Mouse (Mus musculus): Measurements from ENCODE around the gene Ctnnbip1.

DNA sequence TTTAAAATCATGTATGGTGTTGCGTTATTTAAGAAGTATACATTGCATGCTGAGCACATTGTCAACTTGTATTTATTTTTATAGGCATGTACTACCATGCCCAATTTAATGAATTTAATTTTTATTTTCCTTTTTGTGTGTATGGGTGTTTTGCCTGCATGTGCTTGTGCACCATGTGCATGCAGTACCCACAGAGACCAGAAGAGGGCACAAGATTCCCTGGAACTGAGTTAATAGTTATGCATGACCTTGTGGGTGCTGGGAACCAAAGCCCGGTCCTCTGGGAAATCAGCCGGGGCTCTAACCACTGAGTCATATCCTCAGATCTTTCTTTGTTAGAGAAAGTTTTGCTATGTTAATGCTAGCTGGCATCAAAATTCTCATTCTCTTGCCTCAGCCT lies 96.8 kb downstream of the Ctnnbip1 start:
- TF ChIP-seq POLR2A (IDR thresholded peaks at IDR 0.05; ENCODE audit: borderline replicate concordance, extremely low read depth, low read depth, low read length) (no peak), CTCF (IDR thresholded peaks at IDR 0.05; ENCODE audit: insufficient read depth, low read length) (no peak)

Data from lung, adult 2 months (tissue).